Mouse (Mus musculus): ENCODE results near the gene Kptn.

DNA sequence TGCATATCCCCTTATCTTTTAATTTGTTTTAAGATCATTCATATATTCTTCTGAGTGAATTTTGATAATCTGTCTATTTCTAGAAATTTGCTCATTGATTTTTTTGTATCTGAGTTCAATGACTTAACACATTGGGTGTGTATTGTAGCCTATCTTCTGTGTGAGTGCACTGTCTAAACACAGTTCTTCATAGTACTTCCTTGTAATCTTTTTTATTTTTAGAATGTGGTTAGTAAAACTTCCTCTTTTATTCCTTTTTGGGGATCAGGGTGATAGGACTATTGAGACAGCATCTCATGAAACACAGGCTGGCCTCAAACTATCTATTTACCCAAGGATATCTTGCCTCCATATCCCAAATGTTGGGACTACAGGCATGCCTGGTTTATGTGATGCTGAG lies 48.8 kb upstream of the Kptn start:
- TF ChIP-seq CTCF (IDR thresholded peaks at IDR 0.05; ENCODE audit: borderline replicate concordance, control insufficient read depth, extremely low read depth, insufficient read depth, low read length, poor library complexity), result no peak
- TF ChIP-seq POLR2A (IDR thresholded peaks at IDR 0.05; ENCODE audit: control insufficient read depth, extremely low read depth, insufficient read depth, low read length, poor library complexity), result no peak

Data from thymus, adult 2 months (tissue).